Mouse (Mus musculus): Measurements from ENCODE around the gene 2310061I04Rik. TPM values are rescaled to one million over a fixed set of nuclear protein-coding genes. Genes with fewer than 3 reads are reported as not detected.
A peak's percentile ranks its signal among the peaks of the same experiment; 100 is the strongest.

The 2310061I04Rik gene
- polyA plus RNA-seq, 1 experiment from 2014 or later, result 32.7 TPM

- Histone ChIP-seq H3K36me3 (ENCODE audit: inconsistent target) (peaks cover 15% of the 10 kb centered on the region), H3K79me2 (ENCODE audit: inconsistent target) (peaks cover 79% of the 10 kb centered on the region), H3K27ac (peak overlapping the region; percentile 98), H3K4me3 (ENCODE audit: inconsistent target) (peak overlapping the region; percentile 97)
- WGBS (ENCODE audit: missing documents), result 1% methylated on average over 7 of the region's 7 CpGs
These were observed 27.7 kb downstream of the 2310061I04Rik start for GRCm38 (mm10) chr17:35869346-35870067.

DNA sequence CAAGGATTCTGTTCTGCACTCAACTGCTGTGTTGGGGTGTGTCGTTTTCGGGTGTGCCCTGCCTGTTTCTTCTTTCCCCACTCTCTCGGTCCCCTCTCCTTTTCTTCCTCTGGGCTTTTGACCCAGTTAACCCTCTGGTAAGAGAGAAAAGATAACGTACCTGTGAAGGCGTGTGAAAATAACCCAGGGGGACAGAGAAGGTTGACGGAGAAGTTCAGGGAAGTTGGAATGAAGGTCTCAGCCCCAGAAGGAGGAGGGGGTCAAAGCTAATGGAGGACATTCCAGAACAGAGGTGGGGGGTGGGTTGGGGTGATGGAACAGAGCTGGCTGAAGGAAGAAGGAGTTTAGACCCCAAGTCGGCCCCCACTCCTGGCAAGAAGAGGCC is 28.3 kb downstream of the 2310061I04Rik start:
- H3K4me3 ChIP-seq (ENCODE audit: inconsistent target), result peak overlapping the region; percentile 97
- peaks cover 79% of the 10 kb centered on the region for H3K79me2 ChIP-seq (ENCODE audit: inconsistent target)
- peak overlapping the region; percentile 98 for H3K27ac ChIP-seq
- WGBS (ENCODE audit: missing documents), result 1% methylated on average over 7 of the region's 7 CpGs
- H3K36me3 ChIP-seq (ENCODE audit: inconsistent target), result peaks cover 9% of the 10 kb centered on the region; the same call in 1 of the 2 replicates

DNA sequence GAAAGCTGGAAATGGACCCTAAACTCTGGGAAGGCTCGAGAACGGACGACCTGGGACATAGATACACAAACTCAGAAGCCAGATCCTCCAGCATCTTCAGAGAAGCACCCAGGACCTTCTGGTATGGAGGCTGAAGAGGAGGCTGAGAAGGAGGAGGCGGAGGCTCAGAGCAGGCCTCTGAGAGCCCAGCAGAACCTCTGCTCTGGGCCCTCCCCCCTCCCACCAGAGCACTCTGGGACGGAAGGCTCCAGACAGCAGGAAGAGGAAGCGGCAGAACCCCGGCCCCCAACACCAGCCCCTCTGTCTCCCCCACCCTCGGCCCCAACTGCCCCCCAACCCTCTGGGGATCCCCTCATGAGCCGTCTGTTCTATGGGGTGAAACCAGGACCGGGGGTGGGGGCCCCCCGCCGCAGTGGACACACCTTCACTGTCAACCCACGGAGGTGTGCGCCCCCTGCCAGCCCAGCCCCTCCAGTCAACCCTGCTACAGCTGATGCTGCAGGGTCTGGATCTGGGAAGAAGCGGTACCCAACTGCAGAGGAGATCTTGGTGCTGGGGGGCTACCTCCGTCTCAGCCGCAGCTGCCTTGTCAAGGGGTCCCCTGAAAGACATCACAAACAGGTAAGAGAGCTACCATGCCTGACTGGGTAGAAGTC is 28.9 kb downstream of the 2310061I04Rik start:
- Histone ChIP-seq H3K79me2 (ENCODE audit: inconsistent target) (peaks cover 79% of the 10 kb centered on the region), H3K27ac (peak overlapping the region; percentile 98), H3K4me3 (ENCODE audit: inconsistent target) (peak overlapping the region; percentile 97), H3K36me3 (ENCODE audit: inconsistent target) (peaks cover 8% of the 10 kb centered on the region; the same call in 1 of the 2 replicates)
- WGBS (ENCODE audit: missing documents), result under 1% methylated on average over 15 of the region's 17 CpGs

DNA sequence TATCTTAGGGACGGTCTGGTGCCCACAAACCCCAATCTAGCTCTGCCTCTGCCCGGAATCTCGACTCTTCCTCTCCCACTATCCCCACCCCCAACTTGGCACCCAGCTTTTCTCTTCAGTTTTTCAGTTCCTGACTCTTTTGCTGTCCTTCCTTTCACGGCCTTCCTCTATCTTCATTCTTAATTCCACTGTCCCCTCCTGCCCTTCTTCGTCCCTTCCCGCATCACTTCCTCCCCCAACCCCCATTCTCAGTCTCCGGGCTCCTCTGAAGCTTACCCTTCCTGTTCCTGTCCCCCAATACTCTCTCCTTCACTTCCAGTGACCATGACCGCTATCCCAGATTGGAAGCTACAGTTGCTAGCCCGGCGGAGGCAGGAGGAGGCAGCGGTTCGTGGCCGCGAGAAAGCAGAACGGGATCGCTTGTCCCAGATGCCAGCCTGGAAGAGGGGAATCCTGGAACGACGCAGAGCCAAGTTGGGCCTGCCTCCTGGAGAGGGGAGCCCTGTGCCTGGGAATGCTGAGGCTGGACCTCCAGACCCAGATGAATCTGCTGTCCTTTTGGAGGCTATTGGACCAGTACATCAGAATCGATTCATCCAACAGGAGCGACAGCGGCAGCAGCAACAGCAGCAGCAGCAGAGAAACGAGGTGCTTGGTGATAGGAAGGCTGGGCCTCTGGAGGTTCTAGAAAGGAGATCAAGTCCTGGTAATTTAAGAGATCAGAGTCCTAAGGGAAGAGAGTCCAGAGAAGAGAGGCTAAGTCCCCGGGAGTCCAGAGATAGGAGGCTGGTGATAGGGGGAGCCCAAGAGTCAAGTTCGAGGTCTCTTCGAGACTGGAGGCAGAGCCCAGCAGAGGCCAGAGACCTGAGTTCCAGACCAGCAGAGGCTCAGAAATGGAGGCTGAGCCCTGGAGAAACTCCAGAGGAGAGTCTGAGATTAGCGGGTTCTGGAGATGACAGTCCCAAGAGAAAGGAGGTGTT is 30.0 kb downstream of the 2310061I04Rik start:
- Histone ChIP-seq H3K79me2 (ENCODE audit: inconsistent target) (peaks cover 74% of the 10 kb centered on the region), H3K27ac (peak overlapping the region; percentile 98), H3K36me3 (ENCODE audit: inconsistent target) (peaks cover 5% of the 10 kb centered on the region; the same call in 1 of the 2 replicates), H3K4me3 (ENCODE audit: inconsistent target) (peak overlapping the region; percentile 97)
- WGBS (ENCODE audit: missing documents), result 2% methylated on average over 26 of the region's 26 CpGs

DNA sequence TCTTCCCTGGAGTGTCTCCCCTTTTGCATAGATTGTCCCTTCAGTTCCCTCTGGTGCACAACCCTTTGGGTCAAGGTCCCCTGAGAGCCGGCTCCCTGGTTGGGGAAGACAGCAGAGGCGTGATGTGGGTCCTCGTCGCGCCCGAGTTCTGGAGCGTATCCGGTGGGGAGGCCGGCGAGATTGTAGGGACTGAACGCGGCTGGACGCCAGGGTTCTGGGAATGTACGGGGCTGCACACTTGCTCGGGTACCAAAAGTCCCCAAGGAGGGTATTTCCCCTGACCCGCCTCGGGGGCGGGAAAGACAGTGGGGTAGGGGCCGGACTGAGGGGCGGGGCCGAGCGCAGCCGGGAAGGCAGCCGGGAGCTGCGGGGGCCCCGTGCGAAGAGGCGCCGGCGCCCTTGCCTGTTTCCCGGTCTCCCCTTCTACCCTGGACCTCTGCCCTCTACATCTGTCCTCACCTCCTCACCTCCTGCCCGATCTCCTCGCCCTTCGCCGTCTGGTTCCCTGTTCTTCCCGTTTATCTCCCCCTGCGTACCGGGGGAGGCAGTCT is 30.9 kb downstream of the 2310061I04Rik start:
- Histone ChIP-seq H3K4me3 (ENCODE audit: inconsistent target) (peak overlapping the region; percentile 97), H3K27ac (peak overlapping the region; percentile 98), H3K36me3 (ENCODE audit: inconsistent target) (peaks cover 4% of the 10 kb centered on the region; the same call in 1 of the 2 replicates), H3K79me2 (ENCODE audit: inconsistent target) (peaks cover 65% of the 10 kb centered on the region)
- WGBS (ENCODE audit: missing documents), result under 1% methylated on average over 27 of the region's 38 CpGs

- Histone ChIP-seq H3K4me3 (ENCODE audit: inconsistent target) (peak within 1 kb of the TSS; percentile 97), H3K27ac (peak within 1 kb of the TSS; percentile 98), H3K36me3 (ENCODE audit: inconsistent target) (no peaks in the 10 kb centered on the region), H3K79me2 (ENCODE audit: inconsistent target) (peaks cover 59% of the 10 kb centered on the region)
- WGBS (ENCODE audit: missing documents), result 0% methylated on average over 48 of the region's 48 CpGs
These were observed 31.6 kb downstream of the 2310061I04Rik start, which contains the start of gene Ppp1r18 for GRCm38 (mm10) chr17:35865481-35866280. Gene Ppp1r18 (plus strand): TSS chr17:35865593.

- Histone ChIP-seq H3K36me3 (ENCODE audit: inconsistent target) (no peaks in the 10 kb centered on the region), H3K79me2 (ENCODE audit: inconsistent target) (peaks cover 54% of the 10 kb centered on the region), H3K4me3 (ENCODE audit: inconsistent target) (peak overlapping the region; percentile 97), H3K27ac (peak overlapping the region; percentile 98)
- 59% methylated on average over 10 of the region's 10 CpGs for WGBS (ENCODE audit: missing documents)
These were observed 32.3 kb downstream of the 2310061I04Rik start for GRCm38 (mm10) chr17:35864832-35865353.

DNA sequence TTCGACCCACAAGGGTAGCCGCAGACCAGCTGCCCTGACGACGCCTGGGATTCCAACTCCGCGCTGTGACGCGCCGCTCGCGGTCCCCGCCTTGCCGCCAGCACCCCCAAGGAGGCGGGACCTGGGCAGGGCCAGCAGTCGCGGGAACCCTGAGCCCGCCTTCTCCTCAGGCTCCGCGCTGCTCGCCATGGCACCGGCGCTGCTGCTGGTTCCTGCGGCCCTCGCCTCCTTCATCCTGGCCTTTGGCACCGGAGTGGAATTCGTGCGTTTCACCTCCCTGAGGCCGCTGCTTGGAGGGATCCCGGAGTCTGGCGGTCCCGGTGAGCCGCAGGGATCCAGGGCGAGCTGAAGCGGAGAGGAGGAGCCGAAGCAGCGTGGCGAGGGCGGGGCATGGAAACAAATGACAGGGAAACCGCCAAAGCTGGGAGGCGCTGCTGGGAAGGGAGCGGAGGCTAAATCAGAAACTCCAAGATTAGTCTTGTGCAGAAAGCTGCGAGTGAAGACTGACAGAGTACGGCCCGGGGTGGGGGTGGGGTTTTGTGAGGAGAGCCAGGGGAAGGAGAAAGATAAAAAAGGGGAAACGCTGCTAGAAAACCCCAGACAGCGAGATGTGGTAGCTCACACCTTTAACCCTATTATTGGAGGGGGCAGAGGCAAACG is 35.9 kb downstream of the 2310061I04Rik start, which contains the start of gene Nrm:
TSS of gene Nrm (plus strand) at position 121 of the 660 bp plus-strand sequence.
- peaks cover 20% of the 10 kb centered on the region; the same call in 1 of the 2 replicates for H3K79me2 ChIP-seq (ENCODE audit: inconsistent target)
- peak within 1 kb of the TSS; percentile 23 for H3K4me3 ChIP-seq (ENCODE audit: inconsistent target)
- 2% methylated on average over 46 of the region's 47 CpGs for WGBS (ENCODE audit: missing documents)
- peak within 1 kb of the TSS; percentile 71 for H3K27ac ChIP-seq
- no peaks in the 10 kb centered on the region for H3K36me3 ChIP-seq (ENCODE audit: inconsistent target)

- H3K4me3 ChIP-seq (ENCODE audit: inconsistent target), result no peak overlapping the region; the same call in 1 of the 2 replicates
- 10% methylated on average over 12 of the region's 12 CpGs for WGBS (ENCODE audit: missing documents)
- peak overlapping the region; percentile 39 for H3K27ac ChIP-seq
- H3K36me3 ChIP-seq (ENCODE audit: inconsistent target), result no peaks in the 10 kb centered on the region
- peaks cover 20% of the 10 kb centered on the region; the same call in 1 of the 2 replicates for H3K79me2 ChIP-seq (ENCODE audit: inconsistent target)
These were observed 36.4 kb downstream of the 2310061I04Rik start for GRCm38 (mm10) chr17:35860831-35861197.

GRCm38 (mm10) chr17:35859835-35860234 is 37.4 kb downstream of the 2310061I04Rik start:
- Histone ChIP-seq H3K4me3 (ENCODE audit: inconsistent target) (no peak overlapping the region), H3K27ac (peak overlapping the region; percentile 19), H3K79me2 (ENCODE audit: inconsistent target) (peaks cover 20% of the 10 kb centered on the region; the same call in 1 of the 2 replicates), H3K36me3 (ENCODE audit: inconsistent target) (no peaks in the 10 kb centered on the region)
- 66% methylated on average over 2 of the region's 2 CpGs for WGBS (ENCODE audit: missing documents)

- H3K36me3 ChIP-seq (ENCODE audit: inconsistent target), result no peaks in the 10 kb centered on the region
- H3K27ac ChIP-seq, result 0 out of 2 replicates have a peak overlapping the region, but pooled peaks have one; percentile 19
- no peak overlapping the region for H3K4me3 ChIP-seq (ENCODE audit: inconsistent target)
- peaks cover 17% of the 10 kb centered on the region; the same call in 1 of the 2 replicates for H3K79me2 ChIP-seq (ENCODE audit: inconsistent target)
- 83% methylated on average over 1 of the region's 1 CpGs for WGBS (ENCODE audit: missing documents)
These were observed 37.9 kb downstream of the 2310061I04Rik start for GRCm38 (mm10) chr17:35859371-35859770.

DNA sequence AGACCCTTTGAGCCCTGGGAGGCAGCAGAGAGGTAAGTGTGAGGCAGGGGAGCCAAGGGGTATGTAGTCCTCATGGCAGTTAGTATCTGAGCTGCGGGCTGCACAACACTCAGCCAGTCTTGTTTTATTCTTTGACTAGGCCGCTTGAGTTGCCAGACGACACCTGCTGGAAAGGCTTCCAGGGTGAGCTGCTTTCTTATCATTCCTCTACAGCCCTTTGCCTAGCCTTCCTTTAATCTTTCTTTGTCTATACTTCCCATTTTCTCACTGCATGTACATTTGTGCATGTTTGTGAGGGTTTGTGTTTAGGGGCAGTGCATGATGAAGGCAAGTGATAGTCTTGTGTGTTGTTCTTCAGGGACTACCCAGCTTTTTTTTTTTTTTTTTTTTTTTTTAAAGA is 46.3 kb downstream of the 2310061I04Rik start:
- H3K36me3 ChIP-seq (ENCODE audit: inconsistent target), result peaks cover 28% of the 10 kb centered on the region
- H3K27ac ChIP-seq, result no peak overlapping the region
- H3K79me2 ChIP-seq (ENCODE audit: inconsistent target), result no peaks in the 10 kb centered on the region
- 74% methylated on average over 3 of the region's 3 CpGs for WGBS (ENCODE audit: missing documents)
- no peak overlapping the region for H3K4me3 ChIP-seq (ENCODE audit: inconsistent target)
